Mouse (Mus musculus): Measurements from ENCODE around the gene Gm10408.
"Not testable (repeated sequence)": the region's sequence is repeated elsewhere in the genome, so short reads cannot be mapped to it uniquely, and the experiment has no call there.

Gene Gm10408

GRCm38 (mm10) chr14:3449079-3449478 lies at the start of gene Gm10408:
Gene Gm10408, plus strand, starts transcription at chr14:3449379.
- not testable (repeated sequence) for DNase-seq

GRCm38 (mm10) chr14:3412314-3412713 lies 36.9 kb upstream of the Gm10408 start, which contains the start of gene Gm10409:
Gene Gm10409, plus strand, starts transcription at chr14:3412614.
- DNase-seq: not testable (repeated sequence)

GRCm38 (mm10) chr14:3427803-3428202 lies 21.4 kb upstream of the Gm10408 start, which contains the start of gene Gm3005:
Gene Gm3005, plus strand, starts transcription at chr14:3428103.
- DNase-seq: not testable (repeated sequence)

Data from lung, postnatal 10 days (tissue).